Mouse (Mus musculus) mouse embryonic stem cell (cell line): ENCODE results near the gene Hcst.

Source experiments
- in situ Hi-C, 2 experiments: fragments of 300-500 bp; cut with MboI; formaldehyde crosslinking; loops; 1 replicate in 1 of 2; 3 replicates in 1 of 2; pipeline ENCODE4 v1.14.3; 2019 to 2020; ENCODE audit warnings: low sequenced_read_pairs in 2 of 2, low pct_unique_long_range_greater_than_20kb in 1 of 2, mixed read lengths in 1 of 2; ENCODE audit not compliant: unreplicated experiment in 1 of 2

Hcst gene

DNA sequence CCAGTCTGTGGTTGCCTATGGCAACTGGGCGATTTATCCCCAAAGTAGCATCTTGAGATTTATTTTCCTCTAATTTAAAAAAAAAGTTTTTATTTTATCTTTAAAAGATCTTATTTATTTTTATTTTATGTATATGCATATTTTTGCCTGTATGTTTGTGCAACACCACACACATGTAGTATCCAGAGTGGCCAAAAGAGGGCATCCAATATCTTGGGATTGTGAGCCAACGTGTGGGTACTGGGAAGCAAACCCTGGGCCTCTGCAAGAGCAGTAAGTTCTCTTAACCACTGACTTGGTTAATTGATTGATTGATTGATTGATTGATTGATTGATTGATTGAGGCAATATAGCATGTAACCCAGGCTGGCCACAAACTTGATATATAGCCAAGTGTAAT is 24.8 kb downstream of the Hcst start:
- in situ Hi-C loops = no loop called here

DNA sequence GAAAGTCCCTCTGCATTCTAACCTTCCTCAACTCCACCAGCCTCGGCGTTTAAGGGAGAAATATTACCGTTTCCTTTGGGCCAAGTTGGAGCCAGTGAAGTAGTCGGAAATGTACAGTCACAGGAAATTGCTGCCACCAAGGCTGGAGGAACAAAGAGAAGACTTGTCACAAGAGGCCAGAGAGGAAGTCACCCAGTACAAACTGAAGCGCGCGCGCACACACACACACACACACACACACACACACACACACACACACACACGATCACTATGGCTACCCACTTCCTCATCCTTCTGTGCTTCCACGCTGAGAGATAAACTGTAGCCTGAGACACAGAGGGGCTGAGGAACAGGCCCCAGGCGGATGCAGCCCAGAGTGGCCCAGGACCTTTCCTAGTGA is 25.3 kb downstream of the Hcst start:
- in situ Hi-C loops = no loop called here

DNA sequence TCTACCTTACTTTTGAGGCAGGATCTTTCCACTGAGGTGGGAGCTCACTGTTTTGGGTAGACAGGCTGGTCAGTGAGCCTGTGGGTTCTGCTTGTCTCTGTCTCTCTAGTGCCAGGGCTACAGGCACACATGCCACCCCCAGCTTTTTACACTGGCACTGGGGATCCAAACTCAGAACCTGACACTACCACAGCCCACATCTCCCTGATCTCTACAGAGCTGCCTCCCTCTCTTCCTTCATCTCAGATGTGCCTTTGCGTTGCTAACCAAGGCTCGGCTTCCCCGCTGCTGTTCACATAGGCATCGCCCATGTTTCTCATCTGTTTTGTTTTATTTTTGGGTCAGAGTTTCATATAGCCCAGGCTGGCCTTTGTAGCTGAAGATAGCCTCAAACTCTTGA is 26.0 kb downstream of the Hcst start:
- in situ Hi-C loops = no loop called here

DNA sequence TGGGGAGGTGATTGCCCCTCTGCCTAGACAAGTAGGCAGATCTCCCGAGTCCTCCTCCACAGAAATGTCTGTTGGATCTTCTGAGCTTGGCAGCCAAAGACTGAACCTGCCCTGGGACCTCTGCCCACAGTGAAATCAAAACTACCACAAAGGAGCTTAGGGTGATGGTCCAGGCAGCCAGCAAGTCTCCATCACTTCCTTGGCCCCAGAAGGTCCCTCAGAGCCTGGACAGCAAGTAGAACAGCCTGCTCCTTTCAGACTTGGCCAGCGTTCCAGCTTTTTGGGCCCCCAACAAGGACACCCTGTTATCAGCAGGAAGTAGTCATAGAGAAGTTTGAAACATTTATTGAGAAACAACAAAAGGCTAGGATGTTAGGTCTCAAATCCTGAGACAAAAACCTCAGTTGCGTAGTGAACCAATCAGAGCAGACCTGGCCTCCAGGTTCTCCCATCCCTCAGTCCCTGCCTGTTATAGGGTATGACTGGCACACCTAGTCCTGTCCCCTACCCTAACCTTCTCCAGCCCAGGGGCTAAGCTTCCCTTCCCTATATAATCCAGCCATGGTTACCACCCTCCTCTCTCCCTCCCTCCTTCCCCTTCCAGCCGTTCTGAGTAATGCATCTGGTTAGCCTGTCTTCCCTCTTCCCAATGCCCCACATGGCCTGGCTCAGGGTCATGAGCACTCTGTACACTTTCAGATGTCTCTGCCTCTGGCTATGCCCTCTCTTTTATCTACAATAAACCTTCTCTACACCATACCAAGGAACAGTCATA is 26.7 kb downstream of the Hcst start:
- in situ Hi-C loops = no loop called here

DNA sequence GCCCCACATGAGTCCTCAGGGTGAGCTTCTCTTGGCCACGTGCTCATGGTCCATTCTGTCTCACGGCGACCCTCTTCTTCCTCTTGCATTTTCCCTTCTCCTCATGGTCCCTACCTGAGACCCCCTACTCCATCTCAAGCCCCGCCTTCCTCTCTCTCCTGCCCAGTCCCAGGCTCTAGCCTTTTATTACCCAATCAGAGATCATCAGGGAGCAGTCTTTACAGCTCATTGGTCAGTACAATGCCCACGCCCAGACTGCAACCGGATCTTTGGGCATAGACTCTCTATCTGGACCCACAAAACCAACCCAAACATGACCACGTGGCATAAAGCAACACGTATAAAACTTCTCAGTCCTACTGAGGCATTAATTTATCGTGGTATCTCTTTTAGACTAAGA is 35.5 kb downstream of the Hcst start:
- in situ Hi-C loops = no loop called here

DNA sequence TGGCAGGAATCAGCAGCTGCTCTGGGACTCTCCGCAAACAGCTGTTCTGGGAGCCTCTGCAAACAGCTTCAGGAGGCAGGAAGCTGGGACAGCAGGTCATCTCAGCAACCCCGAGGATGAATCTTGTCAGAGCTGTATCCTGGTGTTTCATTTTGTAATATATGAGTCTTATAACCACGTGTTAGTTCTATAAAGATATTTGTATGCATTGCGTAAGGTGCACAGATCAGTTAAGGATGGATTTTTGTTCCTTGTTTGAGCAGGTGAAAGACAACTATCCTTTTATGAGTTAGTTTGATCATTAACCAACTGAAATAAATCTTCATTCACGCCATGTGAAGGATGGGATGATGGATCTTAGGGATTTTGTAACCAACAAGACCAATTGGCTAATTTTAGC is 39.6 kb downstream of the Hcst start:
- in situ Hi-C loops = no loop called here

DNA sequence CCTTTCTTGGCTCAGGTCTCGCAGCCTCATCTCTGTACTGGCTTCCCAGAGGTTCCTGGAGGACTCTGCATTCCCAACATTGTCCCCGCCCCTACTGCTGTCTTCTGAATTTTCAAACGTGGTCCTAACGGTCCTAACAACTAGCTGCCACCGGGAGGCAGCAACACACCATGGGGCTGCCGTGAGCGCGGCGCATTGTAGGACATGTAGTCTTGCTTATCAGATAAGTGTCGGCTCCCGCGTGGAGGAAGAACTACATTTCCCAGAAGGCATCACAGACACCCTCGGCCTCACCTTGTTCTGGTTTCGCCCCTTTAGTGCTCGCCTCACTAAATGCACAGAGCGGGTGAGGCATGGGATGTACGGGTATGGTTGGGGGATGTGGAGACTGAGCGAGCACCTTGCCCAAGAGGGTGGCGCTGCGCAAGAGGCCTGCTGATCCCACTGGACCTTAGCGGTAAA is 46.1 kb downstream of the Hcst start:
- in situ Hi-C loops = no loop called here
